Mouse (Mus musculus) lung, postnatal 0 days (tissue): ENCODE data around the gene Sptlc2.

Experiments
- CTCF ChIP-seq: IDR thresholded peaks from 2 replicates; pipeline ENCODE4 v1.5.1; 2016; ENCODE audit warnings: antibody characterized with exemption, mild to moderate bottlenecking
- EP300 ChIP-seq: IDR thresholded peaks from 2 replicates; pipeline ENCODE4 v1.6.1; 2016; ENCODE audit warnings: antibody characterized with exemption, mild to moderate bottlenecking, control low read depth

- TF ChIP-seq CTCF = no peak
- no peak for TF ChIP-seq EP300
Measured at GRCm38 (mm10) chr12:87415358-87415757, 27.2 kb upstream of the Sptlc2 start.
